Mouse (Mus musculus) urinary bladder, postnatal 10 days (tissue): ENCODE measurements around the gene Dbx2.

Source experiments
- DNase-seq: peaks from one replicate; pipeline ENCODE4 v3.0.0; 2022; ENCODE audit warnings: low spot score

Gene Dbx2

GRCm38 (mm10) chr15:95622797-95623196 lies 33.0 kb downstream of the Dbx2 start:
- no peak for DNase-seq

- DNase-seq: no peak
Measured at GRCm38 (mm10) chr15:95612600-95612999, 43.2 kb downstream of the Dbx2 start.

- DNase-seq: no peak
Measured at GRCm38 (mm10) chr15:95601179-95601578, 54.6 kb downstream of the Dbx2 start.

- DNase-seq: no peak
Measured at GRCm38 (mm10) chr15:95598630-95599029, 57.1 kb downstream of the Dbx2 start.

GRCm38 (mm10) chr15:95586906-95587305 lies 68.9 kb downstream of the Dbx2 start:
- DNase-seq: no peak

- DNase-seq: no peak
Measured at GRCm38 (mm10) chr15:95584891-95585290, 70.9 kb downstream of the Dbx2 start.

GRCm38 (mm10) chr15:95574661-95575060 lies 81.1 kb downstream of the Dbx2 start:
- no peak for DNase-seq
